In genomic region chr14:121731688-121732168, GRCm38 (mm10) we compare ENCODE assay signal across 8 mouse cellular contexts.
A peak's percentile ranks its signal among the peaks of the same experiment; 100 is the strongest.
DNase-seq lines count a peak whose midpoint lies in the region; ATAC-seq and TF ChIP-seq lines count a peak whose summit lies in the region.

No protein-coding gene starts in this region.

- H3K27ac ChIP-seq in bone marrow, adult 2 months (ENCODE audit: control insufficient read depth, insufficient read depth, low read depth, low read length, poor library complexity), result peak overlapping the region; percentile 53
- H3K27ac ChIP-seq in hindbrain, embryonic 13.5 days, result no peak overlapping the region

- H3K4me3 ChIP-seq in bone marrow, adult 2 months (replicated peaks; ENCODE audit: control insufficient read depth, low read depth, low read length), result no peak overlapping the region
- no peak overlapping the region for H3K4me3 ChIP-seq in hindbrain, embryonic 13.5 days

- no peaks in the 10 kb centered on the region for H3K27me3 ChIP-seq in hindbrain, embryonic 13.5 days

- no peak for TF ChIP-seq CTCF in bone marrow, adult 2 months (IDR thresholded peaks at IDR 0.05; ENCODE audit: control insufficient read depth, insufficient read depth, low read length)

- no peak for TF ChIP-seq POLR2A in bone marrow, adult 2 months (IDR thresholded peaks at IDR 0.05; ENCODE audit: borderline replicate concordance, control insufficient read depth, low read depth, low read length)

- H3K9me3 ChIP-seq in hindbrain, embryonic 13.5 days, result no peaks in the 10 kb centered on the region

- 37% methylated on average over 6 of the region's 6 CpGs for WGBS in bone marrow, adult 2 months
- WGBS in hindbrain, embryonic 13.5 days, result 23% methylated on average over 6 of the region's 6 CpGs

- H3K36me3 ChIP-seq in hindbrain, embryonic 13.5 days, result no peaks in the 10 kb centered on the region

- no peak overlapping the region for H3K4me2 ChIP-seq in hindbrain, embryonic 13.5 days

- no peak overlapping the region for H3K9ac ChIP-seq in hindbrain, embryonic 13.5 days

- peaks cover 2% of the 10 kb centered on the region; the same call in 1 of the 2 replicates for H3K4me1 ChIP-seq in bone marrow, adult 2 months (ENCODE audit: control insufficient read depth, insufficient read depth, low read length)
- no peaks in the 10 kb centered on the region for H3K4me1 ChIP-seq in hindbrain, embryonic 13.5 days (replicated peaks)

- peak; percentile 55 for ATAC-seq in hindbrain, embryonic 13.5 days (ENCODE audit: low FRiP score)
- peak; percentile 89 for ATAC-seq in megakaryocyte progenitor cell, adult 5-6 weeks (replicated peaks; ENCODE audit: poor library complexity)

- peak; percentile 49 for DNase-seq in adrenal gland, postnatal 14 days
- DNase-seq in adrenal gland, adult 8-10 months, result no peak
- peak; percentile 30 to 54 for DNase-seq in thymus, adult 18-20 months
- no peak for DNase-seq in adrenal gland, adult 2 months
- no peak for DNase-seq in layer of hippocampus, postnatal 10 days (ENCODE audit: low spot score in 2 of 2)

Comparison
In these comparisons a context has a peak if more than half of its experiments do, and no peak if none do; other contexts are left out.
1. DNase-seq: peak in adrenal gland, postnatal 14 days (single experiment) and thymus, adult 18-20 months (2 of 2); none in adrenal gland, adult 8-10 months (single experiment), adrenal gland, adult 2 months (single experiment) and layer of hippocampus, postnatal 10 days (0 of 2).